In the genomic region with DNA sequence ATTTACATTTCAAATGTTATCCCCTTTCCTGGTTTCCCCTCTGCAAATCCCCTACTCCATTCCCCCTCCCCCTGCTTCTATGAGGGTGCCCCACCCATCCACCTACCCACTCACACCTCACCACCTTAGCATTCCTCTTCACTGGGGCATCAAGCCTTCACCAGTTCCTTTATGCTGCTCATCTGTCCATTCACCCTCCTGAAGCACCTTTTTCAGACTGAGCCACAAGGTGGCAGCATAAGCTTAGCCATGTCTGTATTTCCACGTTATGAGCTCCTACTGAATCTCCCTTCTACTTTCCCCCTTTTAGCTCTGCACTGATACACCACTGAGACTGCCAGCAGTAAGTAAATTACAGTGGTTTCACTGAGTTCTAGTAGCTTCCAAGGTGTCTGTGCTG, we compare ENCODE assay signal across 8 mouse cellular contexts.
DNase-seq lines count a peak whose midpoint lies in the region; ATAC-seq and TF ChIP-seq lines count a peak whose summit lies in the region.

No protein-coding gene starts in this region.

- no peaks in the 10 kb centered on the region for H3K9me3 ChIP-seq in embryonic facial prominence, embryonic 10.5 days
- no peaks in the 10 kb centered on the region for H3K9me3 ChIP-seq in heart, embryonic 10.5 days
- no peaks in the 10 kb centered on the region for H3K9me3 ChIP-seq in kidney, postnatal 0 days (replicated peaks; ENCODE audit: low read length)
- H3K9me3 ChIP-seq in limb, embryonic 14.5 days (ENCODE audit: control insufficient read depth, low read length) = no peaks in the 10 kb centered on the region

- DNase-seq in CD4-positive helper T cell, adult 2 months (ENCODE audit: low read depth, low spot score) = peak; percentile 15
- peak; percentile 75 for DNase-seq in adrenal gland, postnatal 14 days
- peak; percentile 79 for DNase-seq in embryonic facial prominence, embryonic 10.5 days (ENCODE audit: low spot score)
- DNase-seq in heart, embryonic 10.5 days (ENCODE audit: low spot score) = peak; percentile 81
- DNase-seq in kidney, postnatal 0 days (ENCODE audit: low spot score) = peak; percentile 88
- peak; percentile 85 for DNase-seq in limb, embryonic 14.5 days (ENCODE audit: low spot score)
- peak; percentile 17 for DNase-seq in naive thymus-derived CD4-positive, alpha-beta T cell, adult 2 months (ENCODE audit: low read depth)
- DNase-seq in thymus, postnatal 14 days = peak; percentile 16

- H3K4me2 ChIP-seq in kidney, postnatal 0 days (ENCODE audit: low read length) = no peak overlapping the region
- no peak overlapping the region for H3K4me2 ChIP-seq in limb, embryonic 14.5 days (replicated peaks; ENCODE audit: low read depth, low read length, severe bottlenecking)

- H3K36me3 ChIP-seq in embryonic facial prominence, embryonic 10.5 days (replicated peaks) = no peaks in the 10 kb centered on the region
- no peaks in the 10 kb centered on the region for H3K36me3 ChIP-seq in heart, embryonic 10.5 days
- H3K36me3 ChIP-seq in kidney, postnatal 0 days (ENCODE audit: insufficient read depth, low read length) = no peaks in the 10 kb centered on the region
- no peaks in the 10 kb centered on the region for H3K36me3 ChIP-seq in limb, embryonic 14.5 days (ENCODE audit: control insufficient read depth, insufficient read depth, low read length)

- no peak overlapping the region for H3K4me3 ChIP-seq in embryonic facial prominence, embryonic 10.5 days
- H3K4me3 ChIP-seq in heart, embryonic 10.5 days = no peak overlapping the region
- no peak overlapping the region for H3K4me3 ChIP-seq in kidney, postnatal 0 days (replicated peaks; ENCODE audit: low read depth, low read length)
- no peak overlapping the region for H3K4me3 ChIP-seq in limb, embryonic 14.5 days (replicated peaks; ENCODE audit: low read length)

- ATAC-seq in kidney, postnatal 0 days (replicated peaks; ENCODE audit: low FRiP score, low read depth) = peak; percentile 79
- peak; percentile 74 for ATAC-seq in limb, embryonic 14.5 days (ENCODE audit: low FRiP score, low read depth)

- H3K9ac ChIP-seq in kidney, postnatal 0 days (ENCODE audit: low read depth, low read length) = no peak overlapping the region
- H3K9ac ChIP-seq in limb, embryonic 14.5 days (ENCODE audit: low read depth, low read length, severe bottlenecking) = no peak overlapping the region

- WGBS in embryonic facial prominence, embryonic 10.5 days = 2% methylated on average over 1 of the region's 1 CpGs
- WGBS in heart, embryonic 10.5 days = 3% methylated on average over 1 of the region's 1 CpGs
- WGBS in kidney, postnatal 0 days = 3% methylated on average over 1 of the region's 1 CpGs
- 0% methylated on average over 1 of the region's 1 CpGs for WGBS in limb, embryonic 14.5 days

- H3K27ac ChIP-seq in embryonic facial prominence, embryonic 10.5 days (replicated peaks) = no peak overlapping the region
- H3K27ac ChIP-seq in heart, embryonic 10.5 days = no peak overlapping the region
- H3K27ac ChIP-seq in kidney, postnatal 0 days = no peak overlapping the region
- no peak overlapping the region for H3K27ac ChIP-seq in limb, embryonic 14.5 days (replicated peaks; ENCODE audit: low read depth, low read length)

- no peak for TF ChIP-seq POLR2A in limb, embryonic 14.5 days (IDR thresholded peaks at IDR 0.05; ENCODE audit: borderline replicate concordance, extremely low read depth, insufficient read depth, insufficient read length)

- peak; percentile 91 for TF ChIP-seq CTCF in kidney, postnatal 0 days (IDR thresholded peaks at IDR 0.05; ENCODE audit: low read depth)

- no peaks in the 10 kb centered on the region for H3K4me1 ChIP-seq in embryonic facial prominence, embryonic 10.5 days
- no peaks in the 10 kb centered on the region for H3K4me1 ChIP-seq in heart, embryonic 10.5 days
- H3K4me1 ChIP-seq in kidney, postnatal 0 days (replicated peaks; ENCODE audit: insufficient read depth, low read length) = no peaks in the 10 kb centered on the region
- no peaks in the 10 kb centered on the region for H3K4me1 ChIP-seq in limb, embryonic 14.5 days (ENCODE audit: control insufficient read depth, insufficient read depth, low read length)

- no peaks in the 10 kb centered on the region for H3K27me3 ChIP-seq in embryonic facial prominence, embryonic 10.5 days (replicated peaks; ENCODE audit: low read depth, poor library complexity, severe bottlenecking)
- H3K27me3 ChIP-seq in heart, embryonic 10.5 days (ENCODE audit: insufficient read depth, poor library complexity, severe bottlenecking) = no peaks in the 10 kb centered on the region
- H3K27me3 ChIP-seq in kidney, postnatal 0 days (ENCODE audit: insufficient read depth, low read length) = no peaks in the 10 kb centered on the region
- no peaks in the 10 kb centered on the region for H3K27me3 ChIP-seq in limb, embryonic 14.5 days (ENCODE audit: control insufficient read depth, insufficient read depth, low read length)

Comparison
In these comparisons a context has a peak if more than half of its experiments do, and no peak if none do; other contexts are left out.
1. DNase-seq: peak in every context shown above with its lines; median percentile 88 in kidney, postnatal 0 days; 85 in limb, embryonic 14.5 days; 81 in heart, embryonic 10.5 days; 79 in embryonic facial prominence, embryonic 10.5 days; 75 in adrenal gland, postnatal 14 days; 17 in naive thymus-derived CD4-positive, alpha-beta T cell, adult 2 months; 16 in thymus, postnatal 14 days; 15 in CD4-positive helper T cell, adult 2 months.